Mouse (Mus musculus): ENCODE measurements at regions not wholly inside any gene's neighbourhood (a gene's known extent, or its start where the extent isn't known, plus 50 kb on each side); places are given as distances from the start of the nearest gene placed in this dataset.

GRCm38 (mm10) chr4:7247816-7248215 lies 991.0 kb downstream of the Car8 start:
- TF ChIP-seq CTCF (IDR thresholded peaks at IDR 0.05; ENCODE audit: insufficient read depth, low read length) (no peak), POLR2A (IDR thresholded peaks at IDR 0.05; ENCODE audit: borderline replicate concordance, extremely low read depth, low read depth, low read length) (no peak)

Measured in lung, adult 2 months (tissue).